Mouse (Mus musculus) 3134 (cell line): Measurements from ENCODE around the gene Cops7a.
A peak's percentile ranks its signal among the peaks of the same experiment; 100 is the strongest.

ENCODE experiments used
- DNase-seq: peaks from one replicate; pipeline ENCODE4 v3.0.0-alpha.2; 2011; ENCODE audit warnings: low spot score; ENCODE audit not compliant: insufficient read length; ENCODE audit errors: extremely low read depth

The Cops7a gene

GRCm38 (mm10) chr6:124965088-124965719 is at the start of gene Cops7a:
Cops7a (minus strand) TSS chr6:124965538.
- peak; percentile 95 for DNase-seq

- DNase-seq, result peak; percentile 80
Observed at GRCm38 (mm10) chr6:125009181-125010073, 44.1 kb upstream of the Cops7a start.

DNA sequence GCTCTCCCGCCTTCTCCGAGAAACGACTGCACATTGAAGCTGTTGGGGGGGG is 43.6 kb upstream of the Cops7a start, which contains the start of gene Zfp384:
Zfp384 (plus strand) TSS at position 17 of the 52 bp plus-strand sequence.
- no peak for DNase-seq

DNA sequence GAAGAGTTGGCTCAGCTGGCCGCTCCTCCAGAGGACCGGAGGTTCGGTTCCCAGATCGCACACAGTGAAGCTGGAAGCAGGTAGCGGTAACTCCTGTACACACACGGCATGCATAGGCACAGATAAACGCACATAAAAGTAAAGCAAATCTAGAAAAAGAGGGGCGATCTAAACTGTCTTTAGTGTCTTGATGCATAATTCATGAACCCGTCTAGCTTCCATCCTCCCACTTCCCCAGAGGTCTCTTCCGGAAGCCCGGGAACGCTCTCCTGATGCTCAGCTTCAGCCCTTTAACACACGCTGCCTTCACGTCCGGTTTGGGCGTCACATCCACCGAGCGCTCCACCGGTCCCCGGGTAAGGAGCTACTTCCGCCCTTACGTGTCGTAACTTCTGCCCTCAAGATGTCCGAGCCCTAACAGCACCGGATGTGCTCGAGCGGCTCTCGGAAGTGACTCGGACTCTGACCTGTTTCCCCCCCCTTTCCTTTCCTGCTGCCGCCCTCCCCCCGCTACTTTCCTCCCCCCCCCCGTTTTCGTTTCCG is 43.3 kb upstream of the Cops7a start:
- DNase-seq, result peak; percentile 95

DNA sequence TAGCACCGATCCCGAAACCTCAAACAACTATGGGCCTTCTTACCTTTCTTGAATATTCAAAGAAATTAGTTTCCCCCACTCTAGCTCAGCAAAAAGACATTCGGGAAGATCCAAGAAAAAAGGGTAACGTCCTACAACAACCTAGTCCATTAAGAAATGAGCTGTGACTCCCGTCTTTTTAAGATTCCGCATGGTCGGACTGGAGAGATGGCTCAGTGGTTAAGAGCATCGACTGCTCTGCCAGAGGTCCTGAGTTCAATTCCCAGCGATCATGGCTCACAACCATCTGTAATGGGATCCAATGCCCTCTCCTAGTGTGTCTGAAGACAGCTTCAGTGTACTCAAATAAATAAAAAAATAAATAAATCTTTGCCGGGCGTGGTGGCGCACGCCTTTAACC is 42.7 kb upstream of the Cops7a start:
- no peak for DNase-seq

DNA sequence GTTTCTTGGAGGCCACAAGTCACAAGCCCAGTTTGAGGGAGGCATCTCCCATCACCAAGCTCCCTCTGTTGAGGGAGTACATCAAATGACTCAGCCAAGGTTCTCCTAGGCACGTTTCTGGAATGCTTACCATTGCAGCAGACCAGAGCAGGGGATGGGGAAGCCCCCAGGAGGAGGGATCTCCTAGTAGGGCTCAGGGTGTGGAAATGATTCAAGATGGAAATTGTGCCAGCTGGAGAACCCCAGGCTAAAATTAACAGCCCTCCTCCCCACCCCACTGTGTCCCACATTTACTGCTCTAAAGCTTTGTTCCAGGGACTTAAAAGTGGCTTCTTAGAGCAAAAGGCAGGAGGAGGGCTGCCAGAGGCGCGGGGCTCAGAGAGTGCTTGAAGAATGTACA is 39.7 kb upstream of the Cops7a start:
- DNase-seq, result no peak

- no peak for DNase-seq
Observed at GRCm38 (mm10) chr6:125003706-125004105, 38.4 kb upstream of the Cops7a start.

DNA sequence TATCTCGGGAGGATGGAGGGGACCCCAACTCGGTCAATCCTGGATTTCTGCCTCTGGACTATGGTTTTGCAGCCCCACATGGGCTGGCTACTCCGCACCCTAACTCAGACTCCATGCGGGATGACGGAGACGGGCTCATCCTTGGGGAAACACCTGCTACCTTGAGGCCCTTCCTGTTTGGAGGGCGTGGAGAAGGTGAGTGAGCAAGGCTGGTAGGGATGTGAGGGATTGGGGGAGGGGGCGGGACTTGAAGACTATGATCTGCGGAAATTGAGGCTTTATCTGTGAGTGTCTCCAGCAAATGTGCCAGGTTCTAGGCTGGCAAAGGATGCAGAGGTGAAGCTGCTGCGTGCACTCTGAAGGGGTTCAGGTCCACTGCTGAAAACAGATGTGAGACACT is 34.2 kb upstream of the Cops7a start:
- no peak for DNase-seq

DNA sequence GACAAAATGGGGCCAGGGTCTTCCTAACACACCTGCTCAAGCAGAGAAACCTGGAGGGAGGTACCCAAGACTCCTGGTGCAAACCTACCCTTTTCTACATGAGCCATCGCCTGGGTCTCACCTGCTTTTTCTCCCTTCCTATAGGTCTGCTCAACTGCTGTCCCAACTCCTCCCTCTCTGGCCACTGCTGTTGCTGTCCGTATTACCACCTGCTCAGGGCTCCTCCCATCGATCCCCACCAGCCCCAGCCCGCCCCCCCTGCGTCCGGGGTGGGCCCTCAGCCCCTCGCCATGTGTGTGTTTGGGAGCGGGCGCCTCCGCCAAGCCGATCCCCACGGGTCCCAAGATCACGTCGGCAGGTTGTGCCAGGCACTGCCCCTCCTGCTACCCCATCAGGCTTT is 33.8 kb upstream of the Cops7a start:
- DNase-seq, result no peak

- no peak for DNase-seq
Observed at GRCm38 (mm10) chr6:124998066-124998465, 32.7 kb upstream of the Cops7a start.

DNA sequence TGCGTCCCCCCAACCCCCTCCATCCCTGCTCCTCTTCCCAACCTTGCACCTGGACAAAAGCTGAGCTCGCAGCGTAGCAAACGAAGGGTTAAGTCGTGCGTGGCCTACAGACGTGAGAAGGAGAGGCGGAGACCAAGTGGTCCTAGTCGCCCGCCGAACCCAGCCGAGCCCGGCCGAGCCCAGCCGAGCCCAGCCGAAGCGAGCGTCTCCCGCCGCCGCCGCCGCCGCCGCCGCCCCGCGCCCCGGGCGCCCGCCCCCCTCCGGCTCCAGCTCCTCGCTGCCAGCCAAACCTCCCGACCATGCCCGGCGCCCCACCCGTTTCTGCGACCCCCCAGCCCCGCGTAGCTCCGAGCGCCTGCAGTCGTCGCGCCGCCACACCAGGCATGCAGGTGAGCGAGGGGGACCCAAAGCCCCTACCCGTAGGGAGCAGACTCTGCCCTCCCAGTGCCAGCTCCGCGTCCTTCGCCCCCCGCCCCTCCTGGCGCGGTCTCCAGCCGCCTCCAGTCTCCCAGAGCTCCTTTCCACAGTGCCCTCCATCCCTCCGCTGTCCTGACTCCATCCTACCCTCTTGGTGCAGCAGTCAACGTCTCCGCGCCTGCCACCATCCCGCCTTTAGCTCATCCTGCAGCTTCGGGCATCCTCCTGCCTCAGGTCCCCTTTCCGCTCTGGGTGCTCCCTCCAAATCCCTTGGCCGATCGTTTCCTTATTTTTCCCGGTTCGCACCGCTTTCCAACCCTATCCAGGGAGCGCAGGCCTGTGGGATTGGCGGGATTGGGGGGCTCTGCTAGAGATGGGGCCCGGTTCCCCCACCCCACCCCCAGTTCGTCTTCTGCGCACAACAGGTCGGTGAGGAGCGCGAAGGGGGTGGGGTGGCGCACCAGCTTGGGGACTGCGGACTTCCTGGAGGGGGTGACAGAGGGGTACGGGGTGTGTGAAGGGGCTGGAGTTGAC is 31.5 kb upstream of the Cops7a start, which contains the start of gene Pianp:
Pianp (plus strand) TSS at position 144 of the 951 bp plus-strand sequence.
- no peak for DNase-seq

- DNase-seq, result no peak
Observed at GRCm38 (mm10) chr6:124995831-124996403, 30.6 kb upstream of the Cops7a start.

GRCm38 (mm10) chr6:124995246-124995645 is 29.9 kb upstream of the Cops7a start:
- DNase-seq, result no peak

DNA sequence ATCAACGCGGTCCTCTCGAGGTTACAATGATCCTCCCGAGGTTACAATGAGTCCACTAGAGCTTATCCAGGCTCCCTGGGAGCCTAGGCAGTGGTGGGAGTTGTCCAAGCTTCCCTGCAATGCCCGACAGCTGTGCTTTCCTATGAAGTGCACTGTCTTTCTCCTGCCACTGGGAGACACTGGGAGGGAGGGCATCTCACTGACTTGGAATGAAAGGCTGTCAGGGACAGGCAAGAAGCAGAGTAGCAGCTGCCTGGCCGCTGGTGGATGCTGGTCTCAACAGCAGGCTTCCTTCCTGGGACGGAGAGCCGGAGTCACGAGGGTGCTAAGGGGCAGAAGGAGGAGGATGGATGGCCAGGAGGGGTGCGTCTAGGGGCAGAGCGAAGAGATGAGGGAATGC is 28.5 kb upstream of the Cops7a start:
- no peak for DNase-seq

- peak; percentile 67 for DNase-seq
Observed at GRCm38 (mm10) chr6:124993365-124993764, 28.0 kb upstream of the Cops7a start.

GRCm38 (mm10) chr6:124992241-124992640 is 26.9 kb upstream of the Cops7a start:
- no peak for DNase-seq

DNA sequence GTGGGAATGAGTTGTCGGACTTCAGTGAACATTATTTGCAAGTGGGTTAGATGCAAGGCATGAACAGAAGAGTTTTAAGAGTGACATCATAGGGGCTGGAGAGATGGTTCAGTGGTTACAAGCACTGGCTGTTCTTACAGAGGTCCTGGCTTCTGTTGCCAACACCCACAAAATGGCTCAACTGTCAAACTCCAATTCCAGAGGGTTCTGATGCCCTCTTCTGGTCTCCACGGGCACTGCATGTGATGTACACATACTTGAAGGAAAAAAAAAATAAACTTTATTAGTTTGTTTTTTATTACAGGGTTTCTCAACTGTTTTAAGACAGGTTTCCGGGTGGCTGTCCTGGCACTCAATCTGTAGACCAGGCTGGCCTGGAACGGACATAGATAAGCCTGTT is 2.4 kb upstream of the Cops7a start:
- DNase-seq, result peak; percentile 33

DNA sequence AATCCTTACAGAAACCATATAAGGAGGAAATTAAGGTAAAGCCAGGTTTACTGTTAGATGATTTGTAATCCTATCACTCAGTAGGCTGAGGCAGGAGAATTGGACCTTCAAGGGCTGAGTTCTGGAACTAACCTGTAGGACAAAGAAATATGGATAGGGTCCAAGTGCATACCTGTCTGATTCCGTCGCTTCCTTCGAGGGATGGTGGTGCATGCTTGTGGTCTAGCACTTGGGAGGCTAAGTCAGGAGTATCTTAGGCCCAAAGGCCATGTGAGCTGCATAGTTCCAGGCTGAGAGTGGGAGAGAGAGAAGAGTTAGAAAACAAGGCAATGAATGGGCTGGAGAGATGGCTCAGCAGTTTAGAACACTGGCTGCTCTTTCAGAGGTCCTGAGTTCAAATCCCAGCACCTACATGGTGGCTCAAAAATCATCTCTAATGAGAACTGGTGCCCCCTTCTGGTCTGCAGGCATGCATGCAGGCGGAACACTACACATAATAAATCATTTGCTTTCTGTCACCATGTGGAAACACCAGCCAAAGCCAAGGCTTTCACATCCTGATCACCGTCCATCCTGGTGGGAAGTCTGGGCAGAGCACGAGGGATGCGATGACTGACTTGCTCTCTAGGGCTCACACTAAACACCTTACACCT is 1.3 kb upstream of the Cops7a start:
- peak; percentile 27 for DNase-seq

DNA sequence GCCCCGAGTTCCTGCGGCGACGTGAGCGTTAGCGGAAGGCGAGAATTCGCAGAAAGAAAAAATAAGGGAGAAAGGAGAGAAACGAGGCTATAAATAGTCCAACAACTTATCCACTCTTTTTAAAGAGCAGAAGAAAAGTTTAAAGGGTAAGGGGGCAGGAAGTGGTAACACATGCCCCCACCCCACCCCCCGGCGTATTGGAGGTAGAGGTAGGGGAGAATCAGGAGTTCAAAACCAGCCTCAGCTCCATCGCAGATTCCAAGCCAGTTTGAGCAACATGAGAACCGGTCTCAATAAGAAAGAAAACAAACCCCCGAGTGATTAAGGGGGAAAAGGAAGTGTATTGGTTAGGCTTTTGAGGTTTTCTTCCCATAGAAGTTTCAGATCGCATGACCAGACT is 409 bp upstream of the Cops7a start:
- no peak for DNase-seq

DNA sequence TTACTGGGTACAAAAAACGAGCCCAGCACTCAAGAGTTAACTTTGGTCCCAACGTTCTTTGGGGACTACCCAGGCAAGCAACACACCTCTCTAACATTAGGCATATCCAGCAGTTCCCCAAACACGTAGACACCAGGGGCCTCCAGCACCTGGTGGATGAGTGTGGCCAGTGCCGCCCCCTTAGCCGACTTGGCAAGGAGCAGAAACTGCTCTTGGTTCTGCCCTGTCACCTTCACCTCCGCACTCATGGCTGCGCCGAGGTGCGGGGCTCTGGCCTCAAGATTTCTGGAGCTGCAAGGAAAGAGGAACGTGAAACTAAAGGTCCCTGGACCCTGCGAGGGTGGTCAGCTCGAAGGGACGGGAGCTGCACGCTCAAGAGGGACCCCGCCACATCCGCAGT is 700 bp downstream of the Cops7a start:
- no peak for DNase-seq
